Mouse (Mus musculus): ENCODE measurements around the gene Gm13871.
"Not testable (repeated sequence)": the region's sequence is repeated elsewhere in the genome, so short reads cannot be mapped to it uniquely, and the experiment has no call there.

Gene Gm13871

GRCm38 (mm10) chr4:73905853-73906252 is at the start of gene Gm13871:
Gene Gm13871 (minus strand): TSS chr4:73905953.
- not testable (repeated sequence) for DNase-seq (ENCODE audit: low spot score in 2 of 2)

- no peak for DNase-seq (ENCODE audit: low spot score in 2 of 2)
Observed at GRCm38 (mm10) chr4:73950375-73950896, 44.7 kb upstream of the Gm13871 start, which contains the start of gene 2310002L09Rik. Gene 2310002L09Rik (minus strand): TSS chr4:73950846.

GRCm38 (mm10) chr4:73920660-73921059 is 14.9 kb upstream of the Gm13871 start, which contains the start of gene Gm11756:
Gene Gm11756 (minus strand): TSS chr4:73920760.
- not testable (repeated sequence) for DNase-seq (ENCODE audit: low spot score in 2 of 2)

DNA sequence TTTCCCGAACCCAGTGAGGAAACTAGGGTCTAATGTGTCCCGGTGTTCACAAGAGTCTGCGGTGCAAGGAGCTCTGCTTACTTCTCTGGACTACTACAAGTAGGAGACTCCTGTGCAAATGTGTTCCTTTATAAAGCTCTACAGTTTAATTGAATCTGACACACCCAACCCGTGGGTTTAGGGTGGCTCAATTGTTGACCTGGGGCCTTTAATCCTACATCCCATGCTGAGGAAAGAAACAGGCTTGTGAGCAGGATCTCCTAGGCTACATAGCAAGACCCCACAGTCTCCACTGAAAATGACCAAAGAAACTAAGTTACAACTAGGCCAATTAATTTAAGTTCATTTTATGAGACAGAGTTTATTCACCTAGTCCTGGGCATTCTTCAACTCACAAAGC is 14.7 kb downstream of the Gm13871 start, which contains the start of gene Gm11757:
TSS of gene Gm11757 (minus strand) at position 101 of the 400 bp plus-strand sequence.
- not testable (repeated sequence) for DNase-seq (ENCODE audit: low spot score in 2 of 2)

GRCm38 (mm10) chr4:73876166-73876565 is 29.6 kb downstream of the Gm13871 start, which contains the start of gene Gm11758:
Gene Gm11758 (minus strand): TSS chr4:73876266.
- not testable (repeated sequence) for DNase-seq (ENCODE audit: low spot score in 2 of 2)
